Mouse (Mus musculus) hindbrain, embryonic 13.5 days (tissue): ENCODE measurements at regions not wholly inside any gene's neighbourhood (a gene's known extent, or its start where the extent isn't known, plus 50 kb on each side); places are given as distances from the start of the nearest gene placed in this dataset.

Source experiments
- ATAC-seq: fragments of 200-750 bp; cut with Nextera tagmentation; 2 replicates; pipeline ENCODE4 v1.8.0; 2017; ENCODE audit warnings: moderate TSS enrichment; ENCODE audit not compliant: low FRiP score
- H3K27ac ChIP-seq: fragments of 300-500 bp; sonication (generic); 2 replicates; pipeline ENCODE4 v1.5.1; 2015; ENCODE audit warnings: inconsistent platforms, mild to moderate bottlenecking, moderate library complexity
- H3K27me3 ChIP-seq: fragments of 300-500 bp; sonication (generic); 2 replicates; pipeline ENCODE4 v1.6.1; 2015; ENCODE audit warnings: mild to moderate bottlenecking, inconsistent platforms
- H3K36me3 ChIP-seq: fragments of 300-500 bp; sonication (generic); 2 replicates; pipeline ENCODE4 v1.6.1; 2015; ENCODE audit warnings: mild to moderate bottlenecking, inconsistent platforms
- H3K4me1 ChIP-seq: fragments of 300-500 bp; sonication (generic); replicated peaks from 2 replicates; pipeline ENCODE4 v1.6.1; 2015; ENCODE audit warnings: inconsistent platforms
- H3K4me2 ChIP-seq: fragments of 300-500 bp; sonication (generic); 2 replicates; pipeline ENCODE4 v1.6.1; 2015; ENCODE audit warnings: inconsistent platforms, mild to moderate bottlenecking, moderate library complexity
- H3K4me3 ChIP-seq: fragments of 300-500 bp; sonication (generic); 2 replicates; pipeline ENCODE4 v1.5.1; 2015; ENCODE audit warnings: mild to moderate bottlenecking, inconsistent platforms
- H3K9ac ChIP-seq: fragments of 300-500 bp; sonication (generic); 2 replicates; pipeline ENCODE4 v1.6.1; 2015; ENCODE audit warnings: mild to moderate bottlenecking, inconsistent platforms
- H3K9me3 ChIP-seq: fragments of 300-500 bp; sonication (generic); 2 replicates; pipeline ENCODE4 v1.6.1; 2016; ENCODE audit warnings: inconsistent platforms
- WGBS: fragments of 180-500 bp; shearing (Covaris S2); methylation state at CpG from one replicate; pipeline ENCODE4 v1.1.7; 2015; 5-methylcytosine and 5-hydroxymethylcytosine counted together

DNA sequence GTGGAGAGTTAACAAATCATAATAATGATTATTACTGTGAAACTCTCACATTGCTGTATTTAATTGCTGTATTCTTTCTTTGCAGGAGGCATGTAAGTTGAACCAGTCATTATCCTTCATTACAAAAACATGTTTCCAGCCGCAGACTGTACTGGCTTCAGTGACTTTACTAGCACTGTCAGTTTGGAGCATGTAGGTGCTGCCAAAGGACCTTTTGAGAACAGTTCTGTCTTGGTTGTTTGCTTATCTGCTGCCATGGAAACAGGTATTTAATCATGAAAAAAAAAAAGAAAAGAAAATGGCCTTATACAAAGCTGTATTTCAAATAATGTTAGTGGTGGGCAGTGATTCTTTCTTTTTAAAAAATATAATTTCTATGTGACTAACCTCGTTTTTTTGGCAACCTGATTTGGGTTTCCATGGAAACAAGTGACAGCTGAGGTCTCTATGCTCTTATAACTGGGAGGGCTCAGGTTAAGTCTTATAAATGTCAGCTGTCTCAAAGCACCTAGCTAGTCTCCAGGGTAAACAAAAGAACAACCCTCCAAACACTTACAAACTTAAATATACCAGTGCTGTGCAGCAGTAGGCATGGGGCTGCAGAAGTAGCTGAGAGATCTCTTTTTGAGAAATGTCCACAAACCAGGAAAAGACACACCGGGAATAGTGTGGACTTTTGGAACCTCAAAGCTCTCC lies 121.2 kb upstream of the D16Ertd472e start:
- no peak overlapping the region for H3K4me3 ChIP-seq
- WGBS = 55% methylated on average over 3 of the region's 3 CpGs
- H3K36me3 ChIP-seq = no peaks in the 10 kb centered on the region
- H3K4me2 ChIP-seq = no peak overlapping the region
- no peak overlapping the region for H3K27ac ChIP-seq
- H3K9me3 ChIP-seq = no peaks in the 10 kb centered on the region
- no peak overlapping the region for H3K9ac ChIP-seq
- no peaks in the 10 kb centered on the region for H3K27me3 ChIP-seq
- peak; percentile 24; the same call in 1 of the 2 replicates for ATAC-seq
- H3K4me1 ChIP-seq = 0 out of 2 replicates have a peak, but pooled peaks cover 5% of the 10 kb centered on the region

- H3K27ac ChIP-seq = no peak overlapping the region
- no peak overlapping the region for H3K4me3 ChIP-seq
- H3K36me3 ChIP-seq = no peaks in the 10 kb centered on the region
- no peaks in the 10 kb centered on the region for H3K4me1 ChIP-seq
- no peaks in the 10 kb centered on the region for H3K9me3 ChIP-seq
- no peaks in the 10 kb centered on the region for H3K27me3 ChIP-seq
- no peak overlapping the region for H3K9ac ChIP-seq
- no peak overlapping the region for H3K4me2 ChIP-seq
- ATAC-seq = no peak
Observed at GRCm38 (mm10) chr16:78688251-78688650, 111.7 kb upstream of the D16Ertd472e start.

DNA sequence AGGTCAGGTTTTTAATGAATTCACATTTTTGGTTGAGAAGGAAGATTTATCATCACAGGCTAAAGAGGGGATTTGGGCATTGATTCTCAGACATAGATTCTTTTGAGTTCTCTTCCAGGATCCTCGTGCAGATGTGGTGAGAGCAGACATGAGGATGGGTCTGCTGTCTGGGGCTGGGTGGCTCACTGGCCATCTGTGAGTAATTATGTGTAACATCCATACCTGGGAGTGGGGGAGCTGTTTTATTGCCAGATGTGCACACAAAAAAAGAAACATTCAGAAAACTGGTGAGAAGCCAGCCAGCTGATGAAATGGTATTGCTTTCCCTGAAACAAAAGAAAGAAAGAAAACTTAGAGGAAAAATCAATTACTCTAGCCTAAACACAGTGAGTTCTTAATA lies 108.7 kb upstream of the D16Ertd472e start:
- no peaks in the 10 kb centered on the region for H3K4me1 ChIP-seq
- H3K4me2 ChIP-seq = no peak overlapping the region
- no peaks in the 10 kb centered on the region for H3K36me3 ChIP-seq
- no peaks in the 10 kb centered on the region for H3K27me3 ChIP-seq
- no peaks in the 10 kb centered on the region for H3K9me3 ChIP-seq
- WGBS = 51% methylated on average over 1 of the region's 1 CpGs
- ATAC-seq = no peak
- no peak overlapping the region for H3K4me3 ChIP-seq
- no peak overlapping the region for H3K27ac ChIP-seq
- no peak overlapping the region for H3K9ac ChIP-seq

GRCm38 (mm10) chr16:78684031-78684430 lies 107.5 kb upstream of the D16Ertd472e start:
- no peak overlapping the region for H3K4me2 ChIP-seq
- no peaks in the 10 kb centered on the region for H3K27me3 ChIP-seq
- WGBS = 70% methylated on average over 8 of the region's 8 CpGs

DNA sequence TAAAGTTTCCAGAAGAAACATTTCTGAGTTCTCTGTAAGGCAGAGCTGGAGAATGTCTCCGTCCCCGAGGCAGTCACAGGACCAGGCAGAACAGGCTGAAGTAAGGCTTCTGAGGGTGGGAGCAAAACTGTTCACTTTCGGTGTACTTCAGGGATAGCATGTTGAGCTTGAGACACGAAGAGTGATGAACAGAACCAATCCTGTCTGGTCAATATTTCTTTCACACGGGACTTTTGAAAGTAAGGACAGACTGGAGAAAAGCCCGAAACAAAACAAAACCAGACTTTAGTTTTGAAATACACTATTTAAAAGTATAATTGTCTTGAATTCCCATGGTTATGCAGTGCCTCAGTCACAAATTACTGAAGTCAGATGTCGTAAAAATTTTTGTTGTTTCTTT lies 84.6 kb upstream of the D16Ertd472e start:
- Histone ChIP-seq H3K9me3 (no peaks in the 10 kb centered on the region), H3K4me3 (no peak overlapping the region), H3K9ac (no peak overlapping the region), H3K4me2 (no peak overlapping the region), H3K27ac (no peak overlapping the region), H3K36me3 (no peaks in the 10 kb centered on the region), H3K27me3 (no peaks in the 10 kb centered on the region), H3K4me1 (no peaks in the 10 kb centered on the region)
- 83% methylated on average over 7 of the region's 7 CpGs for WGBS
- ATAC-seq = no peak

More at GRCm38 (mm10) chr16:78684031-78684430, 107.5 kb upstream of the D16Ertd472e start:
- Histone ChIP-seq H3K9me3 (no peaks in the 10 kb centered on the region), H3K4me1 (no peaks in the 10 kb centered on the region), H3K27ac (no peak overlapping the region), H3K4me3 (no peak overlapping the region), H3K9ac (no peak overlapping the region), H3K36me3 (no peaks in the 10 kb centered on the region)
- no peak for ATAC-seq

- no peak overlapping the region for H3K9ac ChIP-seq
- ATAC-seq = no peak
- no peak overlapping the region for H3K4me3 ChIP-seq
- no peak overlapping the region for H3K27ac ChIP-seq
- H3K27me3 ChIP-seq = no peaks in the 10 kb centered on the region
- 7% methylated on average over 1 of the region's 1 CpGs for WGBS
- H3K36me3 ChIP-seq = no peaks in the 10 kb centered on the region
- no peaks in the 10 kb centered on the region for H3K4me1 ChIP-seq
- H3K9me3 ChIP-seq = no peaks in the 10 kb centered on the region
- H3K4me2 ChIP-seq = no peak overlapping the region
Observed at GRCm38 (mm10) chr16:78644710-78645109, 68.2 kb upstream of the D16Ertd472e start.

GRCm38 (mm10) chr16:78641717-78642116 lies 65.2 kb upstream of the D16Ertd472e start:
- H3K9ac ChIP-seq = no peak overlapping the region
- H3K4me3 ChIP-seq = no peak overlapping the region
- no peak for ATAC-seq
- no peak overlapping the region for H3K27ac ChIP-seq
- H3K27me3 ChIP-seq = no peaks in the 10 kb centered on the region
- no peaks in the 10 kb centered on the region for H3K36me3 ChIP-seq
- no peaks in the 10 kb centered on the region for H3K9me3 ChIP-seq
- H3K4me2 ChIP-seq = no peak overlapping the region
- no peaks in the 10 kb centered on the region for H3K4me1 ChIP-seq
- WGBS = 77% methylated on average over 5 of the region's 5 CpGs

- Histone ChIP-seq H3K27ac (no peak overlapping the region), H3K9me3 (no peaks in the 10 kb centered on the region), H3K27me3 (no peaks in the 10 kb centered on the region), H3K4me3 (no peak overlapping the region), H3K9ac (no peak overlapping the region), H3K36me3 (no peaks in the 10 kb centered on the region), H3K4me1 (no peaks in the 10 kb centered on the region), H3K4me2 (no peak overlapping the region)
- WGBS = 83% methylated on average over 3 of the region's 3 CpGs
- ATAC-seq = no peak
Observed at GRCm38 (mm10) chr16:78641205-78641604, 64.7 kb upstream of the D16Ertd472e start.

GRCm38 (mm10) chr16:78637452-78637851 lies 60.9 kb upstream of the D16Ertd472e start:
- WGBS = 95% methylated on average over 6 of the region's 6 CpGs

DNA sequence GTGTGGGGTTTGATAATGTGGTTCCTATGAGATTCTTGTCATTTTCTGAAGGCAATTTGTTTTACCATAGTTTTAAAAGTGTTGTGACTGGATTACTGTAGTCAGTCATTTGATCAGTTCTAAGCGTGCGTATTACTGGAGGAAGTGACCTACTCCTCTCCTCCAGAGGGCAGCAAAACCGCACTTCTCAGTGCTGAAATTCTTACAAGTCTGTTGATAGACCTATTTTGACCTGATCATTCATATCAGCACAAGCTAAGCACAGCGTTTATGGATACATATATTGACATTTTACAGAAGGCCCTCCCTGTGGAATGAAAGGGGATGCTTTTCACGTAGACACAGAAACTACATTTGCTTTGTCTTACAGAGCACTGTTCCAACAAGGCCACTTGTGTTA lies 60.5 kb upstream of the D16Ertd472e start:
- no peak for ATAC-seq

More at GRCm38 (mm10) chr16:78637452-78637851, 60.9 kb upstream of the D16Ertd472e start:
- Histone ChIP-seq H3K36me3 (no peaks in the 10 kb centered on the region), H3K27ac (no peak overlapping the region), H3K9ac (no peak overlapping the region), H3K9me3 (no peaks in the 10 kb centered on the region), H3K27me3 (no peaks in the 10 kb centered on the region), H3K4me2 (no peak overlapping the region), H3K4me1 (no peaks in the 10 kb centered on the region), H3K4me3 (no peak overlapping the region)
- ATAC-seq = no peak

DNA sequence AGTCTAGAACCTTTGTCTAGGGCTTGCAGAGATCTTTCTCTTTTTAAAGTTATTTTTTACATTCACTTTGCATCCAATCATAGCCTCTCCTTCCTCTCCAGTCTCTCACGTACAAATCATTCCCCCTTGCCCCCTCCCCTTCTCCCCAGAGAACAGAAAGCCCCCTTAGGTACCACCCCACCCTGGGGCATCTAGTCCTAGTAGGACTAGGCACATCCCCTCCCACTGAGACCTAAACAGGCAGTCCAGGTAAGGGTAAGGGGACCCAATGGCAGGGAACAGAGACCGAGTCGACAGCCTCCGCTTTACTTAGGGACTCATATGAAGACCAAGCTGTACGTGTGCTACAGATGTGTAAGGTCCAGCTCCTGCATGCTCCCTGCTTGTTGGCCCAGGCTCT lies 59.3 kb upstream of the D16Ertd472e start:
- H3K36me3 ChIP-seq = no peaks in the 10 kb centered on the region
- WGBS = 92% methylated on average over 5 of the region's 5 CpGs
- ATAC-seq = 0 out of 2 replicates have a peak, but pooled peaks have one; percentile 52

More for the DNA sequence above, 60.5 kb upstream of the D16Ertd472e start:
- no peak overlapping the region for H3K9ac ChIP-seq
- 52% methylated on average over 5 of the region's 5 CpGs for WGBS
- H3K4me2 ChIP-seq = no peak overlapping the region
- H3K4me3 ChIP-seq = no peak overlapping the region
- H3K4me1 ChIP-seq = no peaks in the 10 kb centered on the region
- no peaks in the 10 kb centered on the region for H3K36me3 ChIP-seq
- no peaks in the 10 kb centered on the region for H3K9me3 ChIP-seq
- H3K27ac ChIP-seq = no peak overlapping the region
- no peaks in the 10 kb centered on the region for H3K27me3 ChIP-seq

DNA sequence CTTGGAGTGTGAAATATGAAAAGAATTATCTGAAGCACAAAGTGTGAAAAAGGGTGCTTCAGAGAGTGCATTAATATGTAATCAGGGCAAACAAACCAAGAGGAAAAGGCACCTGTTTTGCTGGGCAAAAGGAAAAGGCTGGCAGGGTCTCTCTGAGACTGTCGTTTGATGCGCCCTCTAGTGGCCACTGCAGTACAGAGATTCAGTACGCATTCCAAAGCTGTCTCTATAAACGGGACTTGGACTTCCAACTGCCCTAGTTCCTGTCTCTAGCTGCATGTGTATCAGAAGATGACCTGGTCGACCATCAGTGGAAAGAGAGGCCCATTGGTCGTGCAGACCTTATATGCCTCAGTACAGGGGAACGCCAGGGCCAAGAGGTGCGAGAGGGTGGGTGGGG lies 58.7 kb upstream of the D16Ertd472e start:
- Histone ChIP-seq H3K4me1 (no peaks in the 10 kb centered on the region), H3K4me3 (no peak overlapping the region), H3K4me2 (no peak overlapping the region), H3K27me3 (no peaks in the 10 kb centered on the region), H3K27ac (no peak overlapping the region), H3K9me3 (no peaks in the 10 kb centered on the region), H3K36me3 (no peaks in the 10 kb centered on the region), H3K9ac (no peak overlapping the region)
- WGBS = 23% methylated on average over 8 of the region's 8 CpGs
- ATAC-seq = peak; percentile 78

More for the DNA sequence above, 59.3 kb upstream of the D16Ertd472e start:
- Histone ChIP-seq H3K4me2 (no peak overlapping the region), H3K4me1 (no peaks in the 10 kb centered on the region), H3K27ac (no peak overlapping the region), H3K9ac (no peak overlapping the region), H3K4me3 (no peak overlapping the region), H3K27me3 (no peaks in the 10 kb centered on the region), H3K9me3 (no peaks in the 10 kb centered on the region)

GRCm38 (mm10) chr16:78631797-78632196 lies 55.3 kb upstream of the D16Ertd472e start:
- Histone ChIP-seq H3K27me3 (no peaks in the 10 kb centered on the region), H3K4me3 (no peak overlapping the region), H3K9me3 (no peaks in the 10 kb centered on the region), H3K36me3 (no peaks in the 10 kb centered on the region), H3K4me2 (no peak overlapping the region), H3K9ac (no peak overlapping the region), H3K27ac (no peak overlapping the region), H3K4me1 (no peaks in the 10 kb centered on the region)
- ATAC-seq = no peak
- 89% methylated on average over 5 of the region's 5 CpGs for WGBS
